Mouse (Mus musculus) neural tube, embryonic 10.5 days (tissue): ENCODE data around the gene Rptn.
"Not testable (repeated sequence)": the region's sequence is repeated elsewhere in the genome, so short reads cannot be mapped to it uniquely, and the experiment has no call there.

Experiments
- DNase-seq: peaks from one replicate; pipeline ENCODE4 v3.0.0-alpha.2; 2017; ENCODE audit warnings: low spot score; ENCODE audit errors: extremely low spot score

The Rptn gene

DNA sequence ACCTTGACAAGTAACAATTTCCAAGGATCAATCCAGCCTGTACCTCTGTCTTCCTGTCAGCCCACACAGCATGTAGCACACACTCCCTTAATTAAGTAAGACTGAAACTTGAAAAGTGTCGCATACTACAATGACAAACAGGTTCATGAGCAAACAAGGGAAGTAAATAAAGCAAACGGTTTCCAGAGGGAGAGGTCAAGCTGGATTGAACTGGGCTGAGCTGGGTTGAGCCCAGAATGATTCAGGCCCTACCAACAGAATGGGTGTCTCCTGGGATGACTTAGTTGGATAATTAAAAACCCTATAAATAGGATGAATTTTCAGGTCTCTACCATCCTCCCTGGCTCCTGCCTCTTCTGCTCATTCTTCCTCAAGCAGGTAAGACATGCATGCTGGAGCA, at the start of gene Rptn:
Gene Rptn (plus strand): TSS at position 334 of the 400 bp plus-strand sequence.
- DNase-seq = no peak

DNA sequence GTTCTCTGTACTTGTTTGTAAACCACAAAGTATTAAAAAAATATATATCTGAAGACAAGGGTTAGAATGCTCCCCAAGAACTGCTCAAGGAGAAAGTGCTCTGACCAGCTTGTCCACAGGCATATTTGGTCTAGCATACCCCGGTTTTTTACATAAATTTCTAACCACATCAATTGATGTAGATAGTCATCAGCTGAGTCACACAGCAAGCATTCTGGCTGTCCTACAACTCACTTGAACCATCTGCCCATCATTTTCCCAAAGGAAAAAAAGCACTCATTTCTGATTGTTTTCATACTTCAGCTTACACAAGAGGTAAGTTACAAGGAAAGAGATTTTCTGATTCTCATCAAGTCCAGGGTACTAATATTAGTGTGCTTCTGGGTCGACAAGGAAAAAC, 46.6 kb upstream of the Rptn start:
- no peak for DNase-seq

- peak; percentile 67 for DNase-seq
These were observed 33.5 kb upstream of the Rptn start for GRCm38 (mm10) chr3:93360045-93360444.

GRCm38 (mm10) chr3:93361933-93362574, 31.4 kb upstream of the Rptn start:
- no peak for DNase-seq

DNA sequence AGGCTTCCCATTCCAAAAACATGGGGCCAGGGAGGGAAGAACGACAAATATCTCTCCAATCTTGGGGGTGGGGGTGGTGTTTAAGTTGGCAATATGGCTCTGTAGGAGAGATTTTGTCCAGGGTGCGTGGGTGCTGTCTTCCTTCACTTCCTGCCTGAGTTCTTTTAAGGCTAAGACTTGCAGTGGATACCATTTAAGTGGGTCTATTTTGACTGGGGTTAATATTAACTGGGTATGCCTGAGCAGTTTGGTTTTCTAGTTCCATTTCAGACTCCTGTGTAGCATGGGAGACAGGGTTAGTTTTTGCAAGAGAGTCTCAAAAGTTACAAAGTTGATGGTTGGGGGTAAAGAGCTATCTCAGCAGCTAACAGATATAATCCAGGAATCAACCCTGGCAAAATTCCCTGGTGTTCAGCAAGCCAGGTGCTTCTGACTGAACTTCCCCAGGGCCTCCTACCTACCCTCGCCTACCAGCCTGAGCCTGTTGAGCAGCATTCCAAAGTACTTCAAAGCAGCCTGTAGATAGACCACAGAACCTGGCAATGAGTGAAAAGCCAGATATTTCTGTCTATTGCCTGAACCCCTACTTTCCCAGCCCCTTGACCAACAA, 26.4 kb upstream of the Rptn start:
- no peak for DNase-seq

DNA sequence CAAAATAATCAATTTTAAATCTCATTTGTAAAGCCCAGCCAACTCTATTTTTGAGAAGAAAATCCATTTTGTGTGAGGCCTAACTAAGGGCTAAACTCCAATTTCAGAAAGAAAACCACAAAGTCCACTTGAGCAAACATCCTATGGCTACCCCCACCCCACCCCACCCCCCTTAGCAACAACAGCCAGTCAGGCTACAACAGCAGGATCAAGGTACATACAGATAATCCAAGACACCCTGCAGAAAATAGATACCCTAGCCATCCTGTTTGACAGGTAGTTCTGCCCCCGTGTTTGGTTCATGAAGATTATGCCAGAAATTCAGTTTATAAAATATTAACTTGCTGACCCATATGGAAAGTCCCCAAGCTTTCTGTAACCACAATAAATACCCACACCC, 25.3 kb upstream of the Rptn start:
- DNase-seq = no peak

DNA sequence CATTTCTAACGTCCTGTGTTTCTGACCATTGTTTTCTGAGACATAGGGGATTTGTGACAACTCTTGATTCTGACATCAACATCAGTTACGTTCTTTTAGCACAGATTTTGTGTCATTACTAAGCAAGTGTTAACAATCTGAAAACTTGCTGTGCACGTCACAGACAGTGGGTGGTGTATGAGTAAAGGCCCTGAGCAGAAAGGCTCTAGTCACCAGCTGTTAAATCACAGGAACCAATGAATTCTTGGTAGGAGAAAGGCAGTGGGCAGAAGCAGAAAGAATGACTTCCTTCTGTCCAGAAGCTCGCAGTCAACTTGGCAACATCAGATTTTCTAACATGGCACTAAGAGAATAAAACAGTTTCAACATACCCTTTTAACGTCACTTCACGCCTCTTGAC, 20.1 kb upstream of the Rptn start:
- DNase-seq = no peak

- DNase-seq = no peak
These were observed 18.3 kb upstream of the Rptn start for GRCm38 (mm10) chr3:93375196-93375595.

GRCm38 (mm10) chr3:93375601-93376000, 17.9 kb upstream of the Rptn start:
- no peak for DNase-seq

GRCm38 (mm10) chr3:93378146-93378545, 15.4 kb upstream of the Rptn start:
- no peak for DNase-seq

- DNase-seq = no peak
These were observed 10.4 kb downstream of the Rptn start for GRCm38 (mm10) chr3:93403936-93404335.

GRCm38 (mm10) chr3:93406992-93407391, 13.5 kb downstream of the Rptn start:
- DNase-seq = peak; percentile 20

DNA sequence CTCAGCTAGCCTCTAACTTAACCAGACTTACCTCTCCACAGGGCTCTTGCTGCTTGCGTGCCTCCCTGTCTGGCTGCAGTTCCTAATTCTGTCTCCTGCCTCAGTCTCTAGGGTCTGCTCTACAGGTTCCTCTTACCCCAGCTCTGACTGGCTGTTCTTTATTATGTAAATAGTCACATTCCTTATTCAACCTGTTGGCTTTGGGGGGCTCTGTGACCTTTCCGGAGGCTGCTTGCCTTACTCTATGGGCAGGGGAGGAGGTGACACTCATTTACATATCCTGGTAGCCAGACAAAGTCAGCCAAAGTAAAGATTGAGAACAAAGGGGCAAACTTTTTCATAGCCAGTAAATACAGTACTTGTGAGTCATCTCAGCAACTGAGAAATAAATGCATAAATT, 18.4 kb downstream of the Rptn start:
- no peak for DNase-seq

DNA sequence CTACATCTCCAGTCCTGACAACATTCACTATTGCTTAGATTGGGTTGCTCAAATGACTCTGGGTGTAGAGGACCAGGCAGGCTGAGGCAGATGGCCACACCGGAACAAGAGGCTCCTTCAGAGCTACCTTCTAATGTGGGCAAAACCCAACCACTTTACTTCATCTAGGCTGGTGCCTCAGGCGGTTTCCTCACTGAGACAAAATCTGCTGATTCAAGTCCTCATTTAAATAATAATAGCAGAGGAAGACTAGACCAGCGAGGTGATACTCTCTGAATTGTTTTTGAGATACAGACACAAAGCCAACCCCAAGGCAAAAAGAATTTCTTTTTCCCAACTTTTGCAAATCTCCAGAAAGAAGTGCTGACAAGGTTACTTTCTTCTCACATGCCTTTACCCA, 38.2 kb downstream of the Rptn start:
- DNase-seq = no peak

DNA sequence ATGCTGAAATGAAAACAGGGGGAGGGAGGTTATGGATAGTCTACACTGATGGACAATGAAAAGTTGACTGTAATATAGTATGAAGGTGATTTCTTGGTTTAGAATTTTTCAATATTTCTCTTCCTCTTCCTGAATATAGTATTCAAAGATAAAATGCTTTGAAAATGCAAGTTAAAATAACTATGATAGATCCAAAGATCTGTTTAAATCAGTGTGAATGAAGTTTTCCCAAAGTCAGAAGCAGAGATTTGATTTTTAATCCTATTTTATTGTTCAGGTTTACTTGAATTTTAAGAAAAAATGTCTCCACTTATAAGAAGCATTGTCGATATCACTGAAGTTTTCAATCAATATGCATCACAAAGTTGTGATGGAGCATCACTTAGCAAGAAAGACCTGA, 48.5 kb downstream of the Rptn start, which contains the start of gene Tchh:
Gene Tchh (plus strand): TSS at position 301 of the 400 bp plus-strand sequence.
- DNase-seq = no peak

DNA sequence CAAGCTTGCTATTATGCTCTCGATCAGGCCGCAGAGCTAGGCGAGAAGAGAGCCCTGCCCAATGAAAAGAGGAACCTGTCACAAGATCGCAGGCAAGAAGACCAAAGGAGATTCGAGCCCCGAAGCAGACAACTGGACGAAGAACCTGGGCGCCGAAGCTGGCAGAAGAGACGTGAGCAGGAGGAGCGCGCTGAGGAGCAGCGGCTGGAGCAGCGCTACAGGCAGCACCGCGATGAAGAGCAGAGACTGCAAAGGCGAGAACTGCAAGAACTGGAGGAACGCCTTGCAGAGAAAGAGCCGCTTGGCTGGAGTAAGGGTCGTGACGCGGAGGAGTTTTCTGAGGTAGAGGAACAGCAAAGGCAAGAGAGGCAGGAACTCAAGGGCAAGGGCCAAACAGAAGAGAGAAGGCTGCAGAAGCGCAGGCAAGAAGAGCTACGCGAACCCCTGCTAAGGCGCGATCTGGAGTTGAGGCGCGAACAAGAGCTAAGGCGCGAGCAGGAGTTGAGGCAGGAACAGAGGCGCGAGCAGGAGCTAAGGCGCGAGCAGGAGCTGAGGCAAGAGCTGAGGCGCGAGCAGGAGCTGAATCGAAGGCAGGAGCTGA, 50.1 kb downstream of the Rptn start:
- peak; percentile 70 for DNase-seq

- peak; percentile 87 for DNase-seq
These were observed 51.1 kb downstream of the Rptn start for GRCm38 (mm10) chr3:93444343-93445164.

DNA sequence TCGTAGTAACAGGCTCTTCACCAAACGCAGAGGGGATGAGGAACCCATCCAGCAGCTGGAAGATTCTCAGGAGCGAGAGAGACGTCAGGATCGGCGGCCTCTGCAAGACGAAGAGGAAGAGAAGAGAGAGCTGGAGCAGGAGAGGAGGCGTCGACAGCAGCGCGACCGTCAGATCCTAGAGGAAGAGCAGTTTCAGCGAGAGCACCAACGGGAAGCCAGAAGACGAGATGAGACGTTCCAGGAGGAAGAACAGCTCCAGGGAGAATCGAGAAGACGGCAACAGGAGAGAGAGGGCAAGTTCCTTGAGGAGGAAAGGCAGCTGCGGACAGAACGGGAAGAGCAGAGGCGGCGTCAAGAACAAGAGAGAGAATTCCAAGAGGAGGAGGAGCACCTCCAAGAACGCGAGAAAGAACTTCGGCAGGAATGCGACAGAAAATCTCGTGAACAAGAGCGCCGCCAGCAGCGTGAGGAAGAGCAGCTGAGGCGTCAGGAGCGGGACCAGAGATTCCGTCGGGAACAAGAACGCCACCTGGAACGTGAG, 51.7 kb downstream of the Rptn start:
- peak; percentile 70 for DNase-seq

GRCm38 (mm10) chr3:93446128-93446755, 52.7 kb downstream of the Rptn start:
- DNase-seq = peak; percentile 66

- DNase-seq = not testable (repeated sequence)
These were observed 53.2 kb downstream of the Rptn start for GRCm38 (mm10) chr3:93446756-93447137.

GRCm38 (mm10) chr3:93447138-93447841, 53.8 kb downstream of the Rptn start:
- DNase-seq = peak; percentile 76
